Mouse (Mus musculus): Measurements from ENCODE around the gene Cyp2c23. TPM values are rescaled to one million over a fixed set of nuclear protein-coding genes. Genes with fewer than 3 reads are reported as not detected.
A peak's percentile ranks its signal among the peaks of the same experiment; 100 is the strongest.

Gene Cyp2c23
- polyA plus RNA-seq, 1 experiment from 2014 or later: not detected

GRCm38 (mm10) chr19:43961185-43961584 is 67.8 kb downstream of the Cyp2c23 start:
- peak; percentile 31 for DNase-seq (ENCODE audit: low spot score)
- Histone ChIP-seq H3K9me3 (no peaks in the 10 kb centered on the region), H3K4me3 (no peak overlapping the region), H3K36me3 (replicated peaks) (no peaks in the 10 kb centered on the region), H3K27ac (replicated peaks) (no peak overlapping the region), H3K27me3 (replicated peaks; ENCODE audit: low read depth, poor library complexity, severe bottlenecking) (0 out of 2 replicates have a peak, but pooled peaks cover 3% of the 10 kb centered on the region), H3K4me1 (peaks cover 12% of the 10 kb centered on the region)
- 83% methylated on average over 2 of the region's 2 CpGs for WGBS

- H3K9me3 ChIP-seq: no peaks in the 10 kb centered on the region
- no peak for DNase-seq (ENCODE audit: low spot score)
- peaks cover 12% of the 10 kb centered on the region for H3K4me1 ChIP-seq
- WGBS: 90% methylated on average over 11 of the region's 11 CpGs
- H3K4me3 ChIP-seq: no peak overlapping the region
- H3K27ac ChIP-seq (replicated peaks): no peak overlapping the region
- H3K36me3 ChIP-seq (replicated peaks): no peaks in the 10 kb centered on the region
- H3K27me3 ChIP-seq (replicated peaks; ENCODE audit: low read depth, poor library complexity, severe bottlenecking): no peaks in the 10 kb centered on the region
Measured at GRCm38 (mm10) chr19:43960014-43960413, 69.0 kb downstream of the Cyp2c23 start.

GRCm38 (mm10) chr19:43959162-43959561 is 69.8 kb downstream of the Cyp2c23 start:
- peak; percentile 77 for DNase-seq (ENCODE audit: low spot score)
- no peaks in the 10 kb centered on the region for H3K9me3 ChIP-seq
- no peak overlapping the region for H3K27ac ChIP-seq (replicated peaks)
- peaks cover 12% of the 10 kb centered on the region for H3K4me1 ChIP-seq
- no peak overlapping the region for H3K4me3 ChIP-seq
- WGBS: 28% methylated on average over 2 of the region's 2 CpGs
- H3K27me3 ChIP-seq (replicated peaks; ENCODE audit: low read depth, poor library complexity, severe bottlenecking): no peaks in the 10 kb centered on the region
- no peaks in the 10 kb centered on the region for H3K36me3 ChIP-seq (replicated peaks)

GRCm38 (mm10) chr19:43957881-43958280 is 71.1 kb downstream of the Cyp2c23 start:
- Histone ChIP-seq H3K36me3 (replicated peaks) (no peaks in the 10 kb centered on the region), H3K4me3 (no peak overlapping the region), H3K4me1 (peaks cover 12% of the 10 kb centered on the region), H3K9me3 (no peaks in the 10 kb centered on the region), H3K27me3 (replicated peaks; ENCODE audit: low read depth, poor library complexity, severe bottlenecking) (no peaks in the 10 kb centered on the region), H3K27ac (replicated peaks) (no peak overlapping the region)
- WGBS: 76% methylated on average over 4 of the region's 4 CpGs
- no peak for DNase-seq (ENCODE audit: low spot score)

GRCm38 (mm10) chr19:43957402-43957801 is 71.6 kb downstream of the Cyp2c23 start:
- peaks cover 12% of the 10 kb centered on the region for H3K4me1 ChIP-seq
- no peaks in the 10 kb centered on the region for H3K36me3 ChIP-seq (replicated peaks)
- H3K27me3 ChIP-seq (replicated peaks; ENCODE audit: low read depth, poor library complexity, severe bottlenecking): no peaks in the 10 kb centered on the region
- no peak overlapping the region for H3K4me3 ChIP-seq
- no peaks in the 10 kb centered on the region for H3K9me3 ChIP-seq
- 17% methylated on average over 4 of the region's 4 CpGs for WGBS
- H3K27ac ChIP-seq (replicated peaks): no peak overlapping the region
- no peak for DNase-seq (ENCODE audit: low spot score)

GRCm38 (mm10) chr19:43955266-43955665 is 73.7 kb downstream of the Cyp2c23 start:
- no peak for DNase-seq (ENCODE audit: low spot score)
- no peaks in the 10 kb centered on the region for H3K27me3 ChIP-seq (replicated peaks; ENCODE audit: low read depth, poor library complexity, severe bottlenecking)
- H3K4me3 ChIP-seq: no peak overlapping the region
- H3K4me1 ChIP-seq: peaks cover 12% of the 10 kb centered on the region
- H3K9me3 ChIP-seq: no peaks in the 10 kb centered on the region
- H3K36me3 ChIP-seq (replicated peaks): no peaks in the 10 kb centered on the region
- 81% methylated on average over 5 of the region's 5 CpGs for WGBS
- H3K27ac ChIP-seq (replicated peaks): no peak overlapping the region

Other genes with a start within 250 kb of the Cyp2c23 start
- gene Abcc2, start 247.0 kb downstream of the Cyp2c23 start, polyA plus RNA-seq (2016; fragmentation: Nextera tagmentation; extraction: Ambion mirVana): 0.05 TPM in 1 of 2 replicates, not detected in the other
- 20.4 and 20.8 TPM in 2 replicates for gene Dnmbp, start 89.0 kb downstream of the Cyp2c23 start, polyA plus RNA-seq (2016; fragmentation: Nextera tagmentation; extraction: Ambion mirVana)
- 0.07 and 0.13 TPM in 2 replicates for gene Cpn1, start 42.7 kb downstream of the Cyp2c23 start, polyA plus RNA-seq (2016; fragmentation: Nextera tagmentation; extraction: Ambion mirVana)
- gene Erlin1, start 40.6 kb upstream of the Cyp2c23 start, polyA plus RNA-seq (2016; fragmentation: Nextera tagmentation; extraction: Ambion mirVana): 19.7 and 20.5 TPM in 2 replicates
- 41.2 and 45.9 TPM in 2 replicates for gene Chuk, start 78.3 kb upstream of the Cyp2c23 start, polyA plus RNA-seq (2016; fragmentation: Nextera tagmentation; extraction: Ambion mirVana)
- gene Cwf19l1, start 106.7 kb upstream of the Cyp2c23 start, polyA plus RNA-seq (2016; fragmentation: Nextera tagmentation; extraction: Ambion mirVana): 41.1 and 45.4 TPM in 2 replicates
- 98.1 and 99.3 TPM in 2 replicates for gene Bloc1s2, start 117.2 kb upstream of the Cyp2c23 start, polyA plus RNA-seq (2016; fragmentation: Nextera tagmentation; extraction: Ambion mirVana)
- gene Pkd2l1, start 163.2 kb upstream of the Cyp2c23 start, polyA plus RNA-seq (2016; fragmentation: Nextera tagmentation; extraction: Ambion mirVana): 0.07 and 0.19 TPM in 2 replicates
- 0.48 and 0.64 TPM in 2 replicates for gene Scd3, start 174.1 kb upstream of the Cyp2c23 start, polyA plus RNA-seq (2016; fragmentation: Nextera tagmentation; extraction: Ambion mirVana)

All from embryonic facial prominence, embryonic 10.5 days (tissue).